Mouse (Mus musculus) adrenal gland, postnatal 14 days (tissue): Measurements from ENCODE around the gene Tspan5. TPM values are rescaled to one million over a fixed set of nuclear protein-coding genes. Genes with fewer than 3 reads are reported as not detected.

Experiments used
- DNase-seq: peaks from one replicate; pipeline ENCODE4 v3.0.0; 2021; ENCODE audit warnings: mixed read lengths
- long read RNA-seq, 2 experiments: library from polyadenylated mRNA; stranded (forward); transcript quantifications; one replicate each; pipeline ENCODE4 v2.0.0; 2021
- total RNA-seq: library from RNA; stranded (reverse); gene quantifications from 2 replicates; pipeline ENCODE4 v1.2.3, GENCODE M21; 2021

The Tspan5 gene
- 38.2 and 39.1 TPM in 2 replicates for total RNA-seq
- long read RNA-seq, experiment 1, full-length matches to known transcripts: 50 of 64 reads
- long read RNA-seq, experiment 1, partial matches to known transcripts: 1 of 64 reads
- long read RNA-seq, experiment 1, other reads (novel, unspliced or antisense): 13 of 64 reads
- long read RNA-seq, experiment 2, full-length matches to known transcripts: 32 of 39 reads
- long read RNA-seq, experiment 2, partial matches to known transcripts: 0 of 39 reads
- long read RNA-seq, experiment 2, other reads (novel, unspliced or antisense): 7 of 39 reads

- peak; percentile 92 for DNase-seq
Observed at GRCm38 (mm10) chr3:138741649-138742565, at the start of gene Tspan5. Tspan5 (plus strand) TSS chr3:138742195.

- DNase-seq: no peak
Observed at GRCm38 (mm10) chr3:138692302-138692701, 49.7 kb upstream of the Tspan5 start.

GRCm38 (mm10) chr3:138703399-138703798 is 38.6 kb upstream of the Tspan5 start:
- DNase-seq: no peak

- DNase-seq: peak; percentile 38
Observed at GRCm38 (mm10) chr3:138704469-138704868, 37.5 kb upstream of the Tspan5 start.

GRCm38 (mm10) chr3:138705875-138706274 is 36.1 kb upstream of the Tspan5 start:
- no peak for DNase-seq

GRCm38 (mm10) chr3:138709183-138709582 is 32.8 kb upstream of the Tspan5 start:
- no peak for DNase-seq

- DNase-seq: peak; percentile 68
Observed at GRCm38 (mm10) chr3:138711971-138712370, 30.0 kb upstream of the Tspan5 start.

- DNase-seq: no peak
Observed at GRCm38 (mm10) chr3:138712452-138713140, 29.4 kb upstream of the Tspan5 start.

- DNase-seq: no peak
Observed at GRCm38 (mm10) chr3:138713141-138713540, 28.9 kb upstream of the Tspan5 start.

GRCm38 (mm10) chr3:138714788-138715187 is 27.2 kb upstream of the Tspan5 start:
- no peak for DNase-seq

- no peak for DNase-seq
Observed at GRCm38 (mm10) chr3:138715212-138715611, 26.8 kb upstream of the Tspan5 start.

GRCm38 (mm10) chr3:138717040-138717439 is 25.0 kb upstream of the Tspan5 start:
- no peak for DNase-seq

GRCm38 (mm10) chr3:138722152-138722551 is 19.8 kb upstream of the Tspan5 start:
- DNase-seq: no peak

GRCm38 (mm10) chr3:138727571-138727970 is 14.4 kb upstream of the Tspan5 start:
- DNase-seq: peak; percentile 69

- DNase-seq: no peak
Observed at GRCm38 (mm10) chr3:138728840-138729239, 13.2 kb upstream of the Tspan5 start.

- no peak for DNase-seq
Observed at GRCm38 (mm10) chr3:138730812-138731211, 11.2 kb upstream of the Tspan5 start.

- no peak for DNase-seq
Observed at GRCm38 (mm10) chr3:138735760-138736159, 6.2 kb upstream of the Tspan5 start.

- DNase-seq: no peak
Observed at GRCm38 (mm10) chr3:138739150-138739700, 2.8 kb upstream of the Tspan5 start.

GRCm38 (mm10) chr3:138740291-138740690 is 1.7 kb upstream of the Tspan5 start:
- no peak for DNase-seq

- no peak for DNase-seq
Observed at GRCm38 (mm10) chr3:138740843-138741540, 1.0 kb upstream of the Tspan5 start.

- DNase-seq: peak; percentile 60
Observed at GRCm38 (mm10) chr3:138742566-138742930, 553 bp downstream of the Tspan5 start.
